Mouse (Mus musculus): ENCODE results near the gene Hoxa3.

Hoxa3 gene

GRCm38 (mm10) chr6:52236806-52237205 lies 23.7 kb upstream of the Hoxa3 start:
- in situ Hi-C loops (cut with MboI; ENCODE audit: low pct_unique_long_range_greater_than_20kb in 1 of 2, low sequenced_read_pairs in 2 of 2, unreplicated experiment in 1 of 2) = loop anchor here in 1 of 2 experiments (25.0 kb wide), 1 partner anchor 1050 kb away; no protein-coding TSS in a partner anchor

- in situ Hi-C loops (cut with MboI; ENCODE audit: low pct_unique_long_range_greater_than_20kb in 1 of 2, low sequenced_read_pairs in 2 of 2, unreplicated experiment in 1 of 2) = loop anchor here in 1 of 2 experiments (25.0 kb wide), 1 partner anchor 1049 kb away; no protein-coding TSS in a partner anchor
These were observed 22.7 kb upstream of the Hoxa3 start for GRCm38 (mm10) chr6:52235866-52236265.

GRCm38 (mm10) chr6:52235267-52235666 lies 22.1 kb upstream of the Hoxa3 start:
- in situ Hi-C loops (cut with MboI; ENCODE audit: low pct_unique_long_range_greater_than_20kb in 1 of 2, low sequenced_read_pairs in 2 of 2, unreplicated experiment in 1 of 2) = loop anchor here in 1 of 2 experiments (25.0 kb wide), 1 partner anchor 1048 kb away; no protein-coding TSS in a partner anchor

GRCm38 (mm10) chr6:52234428-52235140 lies 21.4 kb upstream of the Hoxa3 start:
- in situ Hi-C loops (cut with MboI; ENCODE audit: low pct_unique_long_range_greater_than_20kb in 1 of 2, low sequenced_read_pairs in 2 of 2, unreplicated experiment in 1 of 2) = loop anchor here in 1 of 2 experiments (25.0 kb wide), 1 partner anchor 1047 kb away; no protein-coding TSS in a partner anchor

- in situ Hi-C loops (cut with MboI; ENCODE audit: low pct_unique_long_range_greater_than_20kb in 1 of 2, low sequenced_read_pairs in 2 of 2, unreplicated experiment in 1 of 2) = loop anchor here in 1 of 2 experiments (25.0 kb wide), 1 partner anchor 1046 kb away; no protein-coding TSS in a partner anchor
These were observed 20.7 kb upstream of the Hoxa3 start for GRCm38 (mm10) chr6:52233546-52234427.

GRCm38 (mm10) chr6:52232984-52233545 lies 19.9 kb upstream of the Hoxa3 start:
- in situ Hi-C loops (cut with MboI; ENCODE audit: low pct_unique_long_range_greater_than_20kb in 1 of 2, low sequenced_read_pairs in 2 of 2, unreplicated experiment in 1 of 2) = loop anchor here in 1 of 2 experiments (25.0 kb wide), 1 partner anchor 1046 kb away; no protein-coding TSS in a partner anchor

- in situ Hi-C loops (cut with MboI; ENCODE audit: low pct_unique_long_range_greater_than_20kb in 1 of 2, low sequenced_read_pairs in 2 of 2, unreplicated experiment in 1 of 2) = loop anchor here in 1 of 2 experiments (25.0 kb wide), 1 partner anchor 1045 kb away; no protein-coding TSS in a partner anchor
These were observed 19.4 kb upstream of the Hoxa3 start for GRCm38 (mm10) chr6:52232568-52232965.

GRCm38 (mm10) chr6:52231885-52232567 lies 18.9 kb upstream of the Hoxa3 start:
- in situ Hi-C loops (cut with MboI; ENCODE audit: low pct_unique_long_range_greater_than_20kb in 1 of 2, low sequenced_read_pairs in 2 of 2, unreplicated experiment in 1 of 2) = loop anchor here in 1 of 2 experiments (25.0 kb wide), 1 partner anchor 1045 kb away; no protein-coding TSS in a partner anchor

GRCm38 (mm10) chr6:52230516-52231165 lies 17.5 kb upstream of the Hoxa3 start, which contains the start of gene Hoxa9:
Gene Hoxa9 (minus strand): TSS chr6:52231089.
- in situ Hi-C loops (cut with MboI; ENCODE audit: low pct_unique_long_range_greater_than_20kb in 1 of 2, low sequenced_read_pairs in 2 of 2, unreplicated experiment in 1 of 2) = loop anchor here in 1 of 2 experiments (25.0 kb wide), 1 partner anchor 1043 kb away; no protein-coding TSS in a partner anchor

- in situ Hi-C loops (cut with MboI; ENCODE audit: low pct_unique_long_range_greater_than_20kb in 1 of 2, low sequenced_read_pairs in 2 of 2, unreplicated experiment in 1 of 2) = loop anchor here (10.0 to 25.0 kb wide), 3 partner anchors 445 to 1042 kb away; no protein-coding TSS in a partner anchor
These were observed 16.7 kb upstream of the Hoxa3 start for GRCm38 (mm10) chr6:52229558-52230416.

GRCm38 (mm10) chr6:52228475-52229465 lies 15.6 kb upstream of the Hoxa3 start:
- in situ Hi-C loops (cut with MboI; ENCODE audit: low pct_unique_long_range_greater_than_20kb in 1 of 2, low sequenced_read_pairs in 2 of 2, unreplicated experiment in 1 of 2) = loop anchor here (10.0 to 25.0 kb wide), 3 partner anchors 444 to 1041 kb away; no protein-coding TSS in a partner anchor

- in situ Hi-C loops (cut with MboI; ENCODE audit: low pct_unique_long_range_greater_than_20kb in 1 of 2, low sequenced_read_pairs in 2 of 2, unreplicated experiment in 1 of 2) = loop anchor here (10.0 to 25.0 kb wide), 3 partner anchors 443 to 1040 kb away; no protein-coding TSS in a partner anchor
These were observed 14.5 kb upstream of the Hoxa3 start for GRCm38 (mm10) chr6:52227470-52228222.

- in situ Hi-C loops (cut with MboI; ENCODE audit: low pct_unique_long_range_greater_than_20kb in 1 of 2, low sequenced_read_pairs in 2 of 2, unreplicated experiment in 1 of 2) = loop anchor here (10.0 to 25.0 kb wide), 3 partner anchors 442 to 1039 kb away; no protein-coding TSS in a partner anchor
These were observed 13.6 kb upstream of the Hoxa3 start for GRCm38 (mm10) chr6:52226569-52227257.

Measured in mouse embryonic stem cell (cell line).